Mouse (Mus musculus) right cerebral cortex, postnatal 36 days (tissue): ENCODE measurements at regions not wholly inside any gene's neighbourhood (a gene's known extent, or its start where the extent isn't known, plus 50 kb on each side); places are given as distances from the start of the nearest gene placed in this dataset.

ENCODE experiments used
- DNase-seq, 2 experiments: peaks; one replicate each; pipeline ENCODE4 v3.0.0; 2022; ENCODE audit warnings: low spot score in 2 of 2, mixed read lengths in 1 of 2

DNA sequence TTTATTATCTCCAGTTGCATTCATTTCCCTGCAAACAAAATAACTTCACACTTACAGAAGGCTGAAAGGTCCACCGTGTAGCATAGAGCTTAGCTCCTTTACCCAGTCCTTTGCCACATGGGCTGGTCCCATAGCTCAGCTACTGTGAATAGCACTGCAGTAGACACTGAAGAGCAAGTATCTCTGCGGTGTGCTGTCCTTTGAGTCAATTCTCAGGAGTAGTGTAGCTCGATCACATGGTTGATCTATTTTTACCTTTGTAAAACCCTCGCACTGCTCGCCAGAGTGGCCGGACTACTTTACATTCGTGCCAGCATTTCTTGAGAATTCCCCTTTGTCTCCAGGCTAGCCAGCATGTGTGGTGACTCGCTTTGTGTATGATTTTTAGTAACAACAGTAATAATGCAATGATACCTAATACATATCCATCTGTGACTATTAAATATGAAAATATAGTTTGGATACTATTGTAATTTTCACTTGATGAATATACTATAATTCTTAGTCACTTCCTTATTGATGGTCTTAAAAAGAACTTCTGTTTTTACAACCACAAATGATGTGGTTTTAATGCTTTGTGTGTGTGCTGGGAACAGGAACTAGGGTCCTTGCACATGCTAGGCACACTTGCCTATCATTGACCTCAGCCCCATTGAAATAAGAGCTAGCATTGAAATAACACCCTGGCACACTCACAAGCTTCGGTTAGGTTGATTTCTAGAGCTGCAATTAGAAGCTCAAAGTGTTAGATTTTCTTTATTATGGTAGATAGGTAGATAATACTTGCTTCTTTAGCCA is 257.7 kb upstream of the Atp11b start:
- DNase-seq, result no peak

GRCm38 (mm10) chr3:35510314-35510713 is 243.6 kb upstream of the Atp11b start:
- DNase-seq, result no peak

GRCm38 (mm10) chr3:35516517-35516916 is 237.4 kb upstream of the Atp11b start:
- no peak for DNase-seq

DNA sequence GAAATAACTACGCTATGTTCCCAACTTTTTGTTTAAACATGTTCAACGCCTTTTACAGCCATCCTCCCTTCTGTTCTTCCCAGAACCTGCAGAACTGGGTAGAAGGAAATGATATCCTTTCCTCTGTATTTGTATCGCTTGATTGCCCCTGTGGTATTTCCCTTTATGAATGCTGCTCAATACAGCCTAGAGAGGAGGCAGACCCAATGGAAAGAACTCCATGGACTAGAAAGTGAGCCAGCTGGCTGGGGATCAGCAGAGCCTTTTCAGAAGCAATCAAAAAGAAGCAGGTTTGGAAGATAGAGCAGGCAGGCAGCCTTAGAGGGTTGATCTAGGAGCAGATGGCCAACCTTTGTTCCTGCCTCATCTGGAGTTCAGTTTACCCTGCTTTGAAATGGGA is 233.8 kb upstream of the Atp11b start:
- DNase-seq, result peak in 1 of 2 experiments; percentile 3

DNA sequence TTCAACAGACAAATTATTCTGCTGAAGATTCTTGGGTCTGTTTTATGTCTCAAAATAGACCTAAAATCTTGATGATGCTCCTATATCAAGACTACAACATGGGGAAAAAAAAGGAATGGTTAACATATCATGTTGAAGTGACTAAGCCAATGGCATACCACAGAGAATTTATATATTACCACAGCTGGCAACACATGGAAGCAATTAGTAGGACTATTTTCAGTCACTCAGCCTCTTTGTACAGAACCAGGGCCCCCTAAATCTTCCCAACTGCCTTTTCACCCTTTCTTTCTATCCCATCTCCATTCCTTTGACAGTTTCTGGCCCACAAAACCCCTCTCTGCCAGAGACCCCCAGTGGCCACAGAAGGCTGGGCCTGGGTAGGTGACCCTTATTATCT is 206.2 kb upstream of the Atp11b start:
- DNase-seq, result no peak

DNA sequence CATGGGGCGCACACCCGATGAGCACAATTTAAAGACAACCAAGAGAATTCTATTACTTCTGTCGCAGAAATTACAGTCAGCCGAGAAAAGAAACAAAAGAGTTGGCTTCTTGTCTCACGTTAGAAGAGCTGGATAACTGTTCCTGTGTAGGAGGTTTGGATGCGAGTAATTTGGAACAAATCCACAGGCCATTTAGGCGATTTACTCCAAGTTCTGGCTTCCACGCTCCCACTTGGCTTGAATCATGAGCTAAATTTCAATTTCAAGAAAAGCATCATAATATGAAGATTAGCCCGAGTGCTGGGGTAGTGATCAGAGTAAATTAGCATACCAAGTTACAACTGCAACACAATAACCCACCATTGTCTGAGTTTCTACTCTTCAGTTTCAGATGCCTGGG is 202.1 kb upstream of the Atp11b start:
- DNase-seq, result peak in 1 of 2 experiments; percentile 3

- no peak for DNase-seq
Measured at GRCm38 (mm10) chr3:35560425-35560824, 193.5 kb upstream of the Atp11b start.

GRCm38 (mm10) chr3:35574402-35574801 is 179.5 kb upstream of the Atp11b start:
- peak; percentile 37 to 48 for DNase-seq
